Mouse (Mus musculus): ENCODE results near the gene Ntng2.

The Ntng2 gene

GRCm38 (mm10) chr2:29186209-29186608 is 66.6 kb downstream of the Ntng2 start:
- DNase-seq: no peak

GRCm38 (mm10) chr2:29183266-29183924 is 69.4 kb downstream of the Ntng2 start:
- no peak for DNase-seq

- DNase-seq: no peak
These were observed 71.7 kb downstream of the Ntng2 start for GRCm38 (mm10) chr2:29181111-29181510.

- no peak for DNase-seq
These were observed 73.0 kb downstream of the Ntng2 start for GRCm38 (mm10) chr2:29179810-29180209.

GRCm38 (mm10) chr2:29174887-29175286 is 77.9 kb downstream of the Ntng2 start:
- no peak for DNase-seq

- DNase-seq: no peak
These were observed 84.7 kb downstream of the Ntng2 start for GRCm38 (mm10) chr2:29168067-29168466.

GRCm38 (mm10) chr2:29151941-29152340 is 100.9 kb downstream of the Ntng2 start:
- DNase-seq: no peak

Measured in right cerebral cortex, adult 18-20 months (tissue).